Mouse (Mus musculus) midbrain, embryonic 12.5 days (tissue): Measurements from ENCODE around the gene Kif24. TPM values are rescaled to one million over a fixed set of nuclear protein-coding genes. Genes with fewer than 3 reads are reported as not detected.

Source experiments
- ATAC-seq: fragments of 200-750 bp; cut with Nextera tagmentation; 2 replicates; pipeline ENCODE4 v1.8.0; 2017; ENCODE audit warnings: low read depth, moderate TSS enrichment, moderate library complexity; ENCODE audit not compliant: low FRiP score
- H3K27ac ChIP-seq: fragments of 300-500 bp; sonication (generic); replicated peaks from 2 replicates; pipeline ENCODE4 v1.5.1; 2016; ENCODE audit warnings: mild to moderate bottlenecking
- H3K27me3 ChIP-seq: fragments of 300-500 bp; sonication (generic); 2 replicates; pipeline ENCODE4 v1.6.1; 2016; ENCODE audit warnings: mild to moderate bottlenecking
- H3K36me3 ChIP-seq: fragments of 300-500 bp; sonication (generic); 2 replicates; pipeline ENCODE4 v1.6.1; 2016
- H3K4me1 ChIP-seq: fragments of 300-500 bp; sonication (generic); 2 replicates; pipeline ENCODE4 v1.6.1; 2016
- H3K4me2 ChIP-seq: fragments of 300-500 bp; sonication (generic); replicated peaks from 2 replicates; pipeline ENCODE4 v1.6.1; 2016; ENCODE audit warnings: mild to moderate bottlenecking, moderate library complexity
- H3K4me3 ChIP-seq: fragments of 300-500 bp; sonication (generic); 2 replicates; pipeline ENCODE4 v1.5.1; 2016; ENCODE audit warnings: mild to moderate bottlenecking
- H3K9ac ChIP-seq: fragments of 300-500 bp; sonication (generic); replicated peaks from 2 replicates; pipeline ENCODE4 v1.6.1; 2016; ENCODE audit warnings: mild to moderate bottlenecking, moderate library complexity
- H3K9me3 ChIP-seq: fragments of 300-500 bp; sonication (generic); 2 replicates; pipeline ENCODE4 v1.6.1; 2016; ENCODE audit warnings: mild to moderate bottlenecking
- WGBS: fragments of 180-500 bp; shearing (Covaris S2); methylation state at CpG from one replicate; pipeline ENCODE4 v1.1.7; 2016; 5-methylcytosine and 5-hydroxymethylcytosine counted together
- polyA plus RNA-seq: library from polyadenylated mRNA; unstranded; fragments of >200 nt; fragmentation: Nextera tagmentation; extraction: Ambion mirVana; gene quantifications from 2 replicates; pipeline ENCODE4 v1.2.1, GENCODE M21; 2016

Kif24 gene
- polyA plus RNA-seq, 1 experiment from 2014 or later = 12.6 TPM

GRCm38 (mm10) chr4:41398353-41398752 is 66.3 kb downstream of the Kif24 start:
- Histone ChIP-seq H3K9ac (no peak overlapping the region), H3K36me3 (peaks cover 69% of the 10 kb centered on the region), H3K27me3 (no peaks in the 10 kb centered on the region), H3K4me3 (no peak overlapping the region), H3K27ac (no peak overlapping the region), H3K4me2 (no peak overlapping the region), H3K4me1 (no peaks in the 10 kb centered on the region), H3K9me3 (no peaks in the 10 kb centered on the region)
- no peak for ATAC-seq
- 88% methylated on average over 6 of the region's 6 CpGs for WGBS

GRCm38 (mm10) chr4:41394651-41395050 is 70.0 kb downstream of the Kif24 start:
- Histone ChIP-seq H3K4me1 (no peaks in the 10 kb centered on the region), H3K9ac (no peak overlapping the region), H3K4me3 (no peak overlapping the region), H3K4me2 (no peak overlapping the region), H3K27ac (no peak overlapping the region), H3K27me3 (no peaks in the 10 kb centered on the region), H3K9me3 (no peaks in the 10 kb centered on the region), H3K36me3 (peaks cover 76% of the 10 kb centered on the region)
- no peak for ATAC-seq
- 81% methylated on average over 9 of the region's 9 CpGs for WGBS

- Histone ChIP-seq H3K9ac (no peak overlapping the region), H3K36me3 (peaks cover 92% of the 10 kb centered on the region), H3K4me2 (no peak overlapping the region), H3K27ac (no peak overlapping the region), H3K4me1 (no peaks in the 10 kb centered on the region), H3K4me3 (no peak overlapping the region), H3K27me3 (no peaks in the 10 kb centered on the region), H3K9me3 (no peaks in the 10 kb centered on the region)
- WGBS = 94% methylated on average over 2 of the region's 2 CpGs
- ATAC-seq = no peak
Measured at GRCm38 (mm10) chr4:41391015-41391414, 73.7 kb downstream of the Kif24 start.

- ATAC-seq = peak; percentile 62; the same call in 1 of the 2 replicates
Measured at GRCm38 (mm10) chr4:41390122-41390521, 74.6 kb downstream of the Kif24 start.

GRCm38 (mm10) chr4:41389240-41389639 is 75.4 kb downstream of the Kif24 start:
- H3K4me1 ChIP-seq = no peaks in the 10 kb centered on the region
- peaks cover 77% of the 10 kb centered on the region for H3K36me3 ChIP-seq
- 92% methylated on average over 5 of the region's 5 CpGs for WGBS
- H3K4me2 ChIP-seq = no peak overlapping the region
- H3K9ac ChIP-seq = no peak overlapping the region
- no peaks in the 10 kb centered on the region for H3K27me3 ChIP-seq
- no peak overlapping the region for H3K4me3 ChIP-seq
- no peak overlapping the region for H3K27ac ChIP-seq
- no peak for ATAC-seq
- H3K9me3 ChIP-seq = no peaks in the 10 kb centered on the region

More at GRCm38 (mm10) chr4:41390122-41390521, 74.6 kb downstream of the Kif24 start:
- WGBS = 26% methylated on average over 3 of the region's 3 CpGs
- Histone ChIP-seq H3K9me3 (no peaks in the 10 kb centered on the region), H3K9ac (no peak overlapping the region), H3K4me3 (no peak overlapping the region), H3K36me3 (peaks cover 84% of the 10 kb centered on the region), H3K4me2 (no peak overlapping the region), H3K4me1 (no peaks in the 10 kb centered on the region), H3K27ac (no peak overlapping the region), H3K27me3 (no peaks in the 10 kb centered on the region)

GRCm38 (mm10) chr4:41388616-41389015 is 76.1 kb downstream of the Kif24 start:
- ATAC-seq = no peak
- Histone ChIP-seq H3K4me1 (no peaks in the 10 kb centered on the region), H3K27me3 (no peaks in the 10 kb centered on the region), H3K9ac (no peak overlapping the region), H3K27ac (no peak overlapping the region), H3K4me3 (no peak overlapping the region), H3K4me2 (no peak overlapping the region), H3K36me3 (peaks cover 75% of the 10 kb centered on the region), H3K9me3 (no peaks in the 10 kb centered on the region)
- 82% methylated on average over 5 of the region's 5 CpGs for WGBS

- no peak overlapping the region for H3K4me3 ChIP-seq
- H3K27me3 ChIP-seq = no peaks in the 10 kb centered on the region
- no peak for ATAC-seq
- 0 out of 2 replicates have a peak overlapping the region, but pooled peaks have one; percentile 8 for H3K27ac ChIP-seq
- WGBS = 85% methylated on average over 7 of the region's 7 CpGs
- no peak overlapping the region for H3K9ac ChIP-seq
- no peaks in the 10 kb centered on the region for H3K4me1 ChIP-seq
- peaks cover 73% of the 10 kb centered on the region for H3K36me3 ChIP-seq
- no peak overlapping the region for H3K4me2 ChIP-seq
- H3K9me3 ChIP-seq = no peaks in the 10 kb centered on the region
Measured at GRCm38 (mm10) chr4:41387755-41388469, 76.8 kb downstream of the Kif24 start.

- no peak for ATAC-seq
- peaks cover 70% of the 10 kb centered on the region for H3K36me3 ChIP-seq
- 91% methylated on average over 1 of the region's 1 CpGs for WGBS
Measured at GRCm38 (mm10) chr4:41386412-41386975, 78.2 kb downstream of the Kif24 start.

GRCm38 (mm10) chr4:41381213-41381950 is 83.3 kb downstream of the Kif24 start:
- peaks cover 69% of the 10 kb centered on the region for H3K36me3 ChIP-seq
- WGBS = 98% methylated on average over 5 of the region's 5 CpGs
- no peak for ATAC-seq
- H3K4me3 ChIP-seq = no peak overlapping the region
- H3K27me3 ChIP-seq = no peaks in the 10 kb centered on the region
- H3K27ac ChIP-seq = no peak overlapping the region
- H3K4me1 ChIP-seq = no peaks in the 10 kb centered on the region
- H3K9me3 ChIP-seq = no peaks in the 10 kb centered on the region
- H3K9ac ChIP-seq = no peak overlapping the region
- no peak overlapping the region for H3K4me2 ChIP-seq

More at GRCm38 (mm10) chr4:41386412-41386975, 78.2 kb downstream of the Kif24 start:
- H3K4me1 ChIP-seq = no peaks in the 10 kb centered on the region
- no peaks in the 10 kb centered on the region for H3K9me3 ChIP-seq
- H3K27me3 ChIP-seq = no peaks in the 10 kb centered on the region
- no peak overlapping the region for H3K9ac ChIP-seq
- H3K4me2 ChIP-seq = no peak overlapping the region
- H3K27ac ChIP-seq = no peak overlapping the region
- H3K4me3 ChIP-seq = no peak overlapping the region

GRCm38 (mm10) chr4:41377567-41377966 is 87.1 kb downstream of the Kif24 start:
- H3K27ac ChIP-seq = no peak overlapping the region
- ATAC-seq = no peak
- H3K36me3 ChIP-seq = peaks cover 79% of the 10 kb centered on the region
- no peaks in the 10 kb centered on the region for H3K9me3 ChIP-seq
- H3K4me1 ChIP-seq = no peaks in the 10 kb centered on the region
- H3K27me3 ChIP-seq = no peaks in the 10 kb centered on the region
- H3K9ac ChIP-seq = no peak overlapping the region
- no peak overlapping the region for H3K4me3 ChIP-seq
- H3K4me2 ChIP-seq = no peak overlapping the region

- 91% methylated on average over 9 of the region's 9 CpGs for WGBS
- H3K4me2 ChIP-seq = no peak overlapping the region
- H3K36me3 ChIP-seq = peaks cover 49% of the 10 kb centered on the region
- ATAC-seq = no peak
- no peaks in the 10 kb centered on the region for H3K27me3 ChIP-seq
- no peaks in the 10 kb centered on the region for H3K9me3 ChIP-seq
- no peak overlapping the region for H3K27ac ChIP-seq
- no peak overlapping the region for H3K4me3 ChIP-seq
- no peak overlapping the region for H3K9ac ChIP-seq
- H3K4me1 ChIP-seq = no peaks in the 10 kb centered on the region
Measured at GRCm38 (mm10) chr4:41369702-41370437, 94.8 kb downstream of the Kif24 start.

GRCm38 (mm10) chr4:41368198-41368597 is 96.5 kb downstream of the Kif24 start:
- Histone ChIP-seq H3K4me3 (no peak overlapping the region), H3K27ac (no peak overlapping the region), H3K4me2 (no peak overlapping the region), H3K9me3 (no peaks in the 10 kb centered on the region), H3K9ac (no peak overlapping the region), H3K4me1 (no peaks in the 10 kb centered on the region), H3K36me3 (peaks cover 42% of the 10 kb centered on the region), H3K27me3 (no peaks in the 10 kb centered on the region)
- whole genome bisulfite sequencing = 91% methylated on average over 4 of the region's 4 CpGs
- ATAC-seq = no peak
